ENCODE assay signal across 9 mouse cellular contexts in the genomic region with DNA sequence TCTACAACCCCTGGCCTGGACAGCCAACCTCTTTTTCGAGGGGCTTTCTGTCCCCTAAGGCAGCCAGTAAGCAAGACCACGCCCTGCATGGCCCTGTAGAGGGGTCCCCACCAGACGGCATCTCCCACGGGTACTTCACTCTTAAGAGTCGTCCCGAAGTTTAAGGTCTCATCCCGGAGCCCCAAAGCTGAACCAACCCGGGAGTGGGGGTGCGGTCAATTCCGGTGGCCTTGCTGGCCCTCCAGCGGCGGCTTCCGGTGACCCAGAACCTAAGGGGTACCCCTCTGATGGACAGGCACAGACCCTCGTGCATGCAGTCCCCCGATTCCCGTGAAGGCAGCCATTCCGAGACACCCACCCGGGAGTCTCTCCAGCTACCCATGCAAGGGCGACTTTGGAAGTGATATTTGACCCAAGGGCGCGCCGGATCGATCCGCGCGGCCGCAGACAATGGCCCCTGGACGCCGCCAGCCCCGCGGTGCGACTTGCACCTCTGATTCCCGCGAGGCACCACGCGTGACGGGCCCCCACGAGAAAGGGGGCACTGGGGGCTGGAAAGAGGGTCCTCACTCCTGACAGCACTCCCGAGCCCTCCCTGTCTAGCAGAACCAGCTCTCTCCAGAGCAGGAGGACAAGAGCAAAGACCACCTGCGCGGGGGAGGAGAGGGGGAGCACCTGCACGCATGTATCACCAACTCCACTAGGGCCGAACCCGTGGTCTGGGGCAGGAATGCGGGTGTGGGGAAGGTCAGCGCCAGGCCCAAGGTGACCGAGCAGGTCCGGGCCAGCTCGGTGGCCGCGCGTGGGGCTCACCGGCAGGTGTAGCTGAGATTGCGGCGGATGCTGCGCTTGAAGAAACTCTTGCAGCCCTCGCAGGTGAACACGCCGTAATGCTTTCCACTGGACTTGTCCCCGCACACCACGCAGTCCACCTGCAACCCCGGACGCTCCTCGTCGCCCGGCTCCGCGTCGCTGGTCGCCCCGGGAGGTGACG. TPM values are rescaled to one million over a fixed set of nuclear protein-coding genes. Genes with fewer than 3 reads are reported as not detected.
A peak's percentile ranks its signal among the peaks of the same experiment; 100 is the strongest.
DNase-seq lines count a peak whose midpoint lies in the region; ATAC-seq and TF ChIP-seq lines count a peak whose summit lies in the region.
"Had no signal": no experiment of that assay in that cellular context is flagged by ENCODE, and none has a peak within 500 bp of the region (broad histone marks: within the 10 kb centered on the region; RNA-seq: fewer than 3 reads in every experiment).

No protein-coding gene starts in this region.

- no peaks in the 10 kb centered on the region for H3K36me3 ChIP-seq in forebrain, postnatal 0 days (ENCODE audit: insufficient read depth)
- H3K36me3 ChIP-seq in kidney, embryonic 16.5 days (ENCODE audit: insufficient read depth, low read length): peaks cover 21% of the 10 kb centered on the region
- 0 out of 2 replicates have a peak, but pooled peaks cover 7% of the 10 kb centered on the region for H3K36me3 ChIP-seq in midbrain, embryonic 13.5 days

- H3K27ac ChIP-seq in forebrain, postnatal 0 days (ENCODE audit: low read depth, low read length): no peak overlapping the region
- peak overlapping the region; percentile 99 for H3K27ac ChIP-seq in kidney, embryonic 16.5 days (ENCODE audit: low read length)
- H3K27ac ChIP-seq in midbrain, embryonic 13.5 days: no peak overlapping the region

- no peak for TF ChIP-seq CTCF in forebrain, postnatal 0 days (IDR thresholded peaks at IDR 0.05; ENCODE audit: low read depth)

- DNase-seq in cerebellum, adult 11-12 months: peak; percentile 60
- no peak for DNase-seq in cerebellum, postnatal 4 days (ENCODE audit: low spot score in 2 of 2)
- peak; percentile 62 for DNase-seq in adrenal gland, postnatal 10 days
- DNase-seq in forebrain, postnatal 0 days: peak; percentile 10
- no peak for DNase-seq in urinary bladder, adult 18-20 months (ENCODE audit: low spot score in 2 of 2)
- DNase-seq in layer of hippocampus, postnatal 10 days (ENCODE audit: low spot score in 2 of 2): no peak

- H3K27me3 ChIP-seq in forebrain, postnatal 0 days (ENCODE audit: insufficient read depth, low read length): no peaks in the 10 kb centered on the region
- H3K27me3 ChIP-seq in kidney, embryonic 16.5 days (ENCODE audit: insufficient read depth, low read length): no peaks in the 10 kb centered on the region
- H3K27me3 ChIP-seq in midbrain, embryonic 13.5 days: peaks cover 16% of the 10 kb centered on the region; the same call in 1 of the 2 replicates

- H3K4me1 ChIP-seq in forebrain, postnatal 0 days (ENCODE audit: insufficient read depth): peaks cover 14% of the 10 kb centered on the region
- H3K4me1 ChIP-seq in kidney, embryonic 16.5 days (ENCODE audit: insufficient read depth, low read length): peaks cover 63% of the 10 kb centered on the region
- H3K4me1 ChIP-seq in midbrain, embryonic 13.5 days (replicated peaks): peaks cover 67% of the 10 kb centered on the region

- 4% methylated on average over 67 of the region's 72 CpGs for WGBS in forebrain, postnatal 0 days
- under 1% methylated on average over 72 of the region's 72 CpGs for WGBS in kidney, embryonic 16.5 days
- WGBS in midbrain, embryonic 13.5 days: under 1% methylated on average over 72 of the region's 72 CpGs

- H3K9ac ChIP-seq in forebrain, postnatal 0 days: peak overlapping the region; percentile 78
- peak overlapping the region; percentile 94 for H3K9ac ChIP-seq in kidney, embryonic 16.5 days (replicated peaks; ENCODE audit: low read length)
- peak overlapping the region; percentile 81 for H3K9ac ChIP-seq in midbrain, embryonic 13.5 days (replicated peaks)

- H3K4me3 ChIP-seq in forebrain, postnatal 0 days (ENCODE audit: low read depth, low read length): peak overlapping the region; percentile 76
- peak overlapping the region; percentile 75 for H3K4me3 ChIP-seq in kidney, embryonic 16.5 days (ENCODE audit: low read length)
- peak overlapping the region; percentile 75 for H3K4me3 ChIP-seq in midbrain, embryonic 13.5 days (replicated peaks)

- H3K9me3 ChIP-seq in forebrain, postnatal 0 days (ENCODE audit: low read length): no peaks in the 10 kb centered on the region
- H3K9me3 ChIP-seq in kidney, embryonic 16.5 days (ENCODE audit: low read length): no peaks in the 10 kb centered on the region
- H3K9me3 ChIP-seq in midbrain, embryonic 13.5 days: no peaks in the 10 kb centered on the region

- peak overlapping the region; percentile 98 for H3K4me2 ChIP-seq in forebrain, postnatal 0 days (ENCODE audit: low read depth)
- H3K4me2 ChIP-seq in kidney, embryonic 16.5 days (replicated peaks; ENCODE audit: low read depth, low read length): peak overlapping the region; percentile 94
- H3K4me2 ChIP-seq in midbrain, embryonic 13.5 days (replicated peaks): peak overlapping the region; percentile 99

- ATAC-seq in forebrain, postnatal 0 days: no peak
- ATAC-seq in kidney, embryonic 16.5 days (ENCODE audit: low FRiP score, low TSS enrichment): no peak
- ATAC-seq in midbrain, embryonic 13.5 days: no peak

RNA-seq across cellular contexts. Expression of a gene that starts 1.3 kb away (rescaled TPM):
- total RNA-seq in adrenal gland, postnatal 10 days (2021): 10 to 100 TPM; 70.5 to 80.8 TPM
- 59.0 and 63.9 TPM in 2 replicates for total RNA-seq in forebrain, postnatal 0 days (2014; rRNA removed)
- polyA plus RNA-seq in forebrain, postnatal 0 days (2015; fragmentation: Nextera tagmentation; extraction: Ambion mirVana): 26.0 and 28.9 TPM in 2 replicates
- polyA plus RNA-seq in kidney, embryonic 16.5 days (2015; fragmentation: Nextera tagmentation; extraction: Ambion mirVana): 65.4 and 82.9 TPM in 2 replicates
- 17.0 and 21.7 TPM in 2 replicates for polyA plus RNA-seq in midbrain, embryonic 13.5 days (2015; fragmentation: Nextera tagmentation; extraction: Ambion mirVana)
- total RNA-seq in layer of hippocampus, postnatal 10 days (2021): 10 to 100 TPM; 32.2 to 32.5 TPM

RNA-seq across cellular contexts. Expression of a gene that starts 9.4 kb away (rescaled TPM):
- 10 to 100 TPM; 15.7 to 19.9 TPM for total RNA-seq in adrenal gland, postnatal 10 days (2021)
- 14.3 and 16.2 TPM in 2 replicates for total RNA-seq in forebrain, postnatal 0 days (2014; rRNA removed)
- polyA plus RNA-seq in forebrain, postnatal 0 days (2015; fragmentation: Nextera tagmentation; extraction: Ambion mirVana): 5.2 and 6.6 TPM in 2 replicates
- 6.1 TPM in 2 replicates for polyA plus RNA-seq in kidney, embryonic 16.5 days (2015; fragmentation: Nextera tagmentation; extraction: Ambion mirVana)
- polyA plus RNA-seq in midbrain, embryonic 13.5 days (2015; fragmentation: Nextera tagmentation; extraction: Ambion mirVana): 4.9 and 5.3 TPM in 2 replicates
- total RNA-seq in layer of hippocampus, postnatal 10 days (2021): 10 to 100 TPM; 17.2 to 17.6 TPM

RNA-seq across cellular contexts. Expression of a gene that starts 13.8 kb away (rescaled TPM):
- total RNA-seq in adrenal gland, postnatal 10 days (2021): 100 to 1,000 TPM; 170 to 185 TPM
- 148 and 195 TPM in 2 replicates for total RNA-seq in forebrain, postnatal 0 days (2014; rRNA removed)
- 124 and 140 TPM in 2 replicates for polyA plus RNA-seq in forebrain, postnatal 0 days (2015; fragmentation: Nextera tagmentation; extraction: Ambion mirVana)
- polyA plus RNA-seq in kidney, embryonic 16.5 days (2015; fragmentation: Nextera tagmentation; extraction: Ambion mirVana): 109 and 111 TPM in 2 replicates
- polyA plus RNA-seq in midbrain, embryonic 13.5 days (2015; fragmentation: Nextera tagmentation; extraction: Ambion mirVana): 108 and 109 TPM in 2 replicates
- 100 to 1,000 TPM in 1 of 2 experiments, 10 to 100 TPM in 1; 97.9 to 108 TPM for total RNA-seq in layer of hippocampus, postnatal 10 days (2021)

RNA-seq across cellular contexts. Expression of a gene that starts 15.1 kb away (rescaled TPM):
- 10 to 100 TPM; 28.6 to 43.1 TPM for total RNA-seq in adrenal gland, postnatal 10 days (2021)
- 3.5 and 5.6 TPM in 2 replicates for total RNA-seq in forebrain, postnatal 0 days (2014; rRNA removed)
- 4.2 and 4.5 TPM in 2 replicates for polyA plus RNA-seq in forebrain, postnatal 0 days (2015; fragmentation: Nextera tagmentation; extraction: Ambion mirVana)
- polyA plus RNA-seq in kidney, embryonic 16.5 days (2015; fragmentation: Nextera tagmentation; extraction: Ambion mirVana): 29.8 and 31.2 TPM in 2 replicates
- 4.8 and 5.4 TPM in 2 replicates for polyA plus RNA-seq in midbrain, embryonic 13.5 days (2015; fragmentation: Nextera tagmentation; extraction: Ambion mirVana)
- total RNA-seq in layer of hippocampus, postnatal 10 days (2021): 1 to 10 TPM; 6.7 to 7.3 TPM
- total RNA-seq: hematopoietic stem cell, adult 5-6 weeks had no signal

RNA-seq across cellular contexts. Expression of a gene that starts 16.2 kb away (rescaled TPM):
- total RNA-seq in adrenal gland, postnatal 10 days (2021): 10 to 100 TPM; 85.4 to 97.4 TPM
- 87.2 and 94.0 TPM in 2 replicates for total RNA-seq in forebrain, postnatal 0 days (2014; rRNA removed)
- 98.9 and 107 TPM in 2 replicates for polyA plus RNA-seq in forebrain, postnatal 0 days (2015; fragmentation: Nextera tagmentation; extraction: Ambion mirVana)
- 116 and 120 TPM in 2 replicates for polyA plus RNA-seq in kidney, embryonic 16.5 days (2015; fragmentation: Nextera tagmentation; extraction: Ambion mirVana)
- polyA plus RNA-seq in midbrain, embryonic 13.5 days (2015; fragmentation: Nextera tagmentation; extraction: Ambion mirVana): 83.7 and 96.9 TPM in 2 replicates
- 10 to 100 TPM; 78.7 to 82.2 TPM for total RNA-seq in layer of hippocampus, postnatal 10 days (2021)

Comparison
In these comparisons a context has a peak if more than half of its experiments do, and no peak if none do; other contexts are left out.
1. DNase-seq: peak in cerebellum, adult 11-12 months (single experiment), adrenal gland, postnatal 10 days (single experiment) and forebrain, postnatal 0 days (single experiment); none in cerebellum, postnatal 4 days (0 of 2), urinary bladder, adult 18-20 months (0 of 2) and layer of hippocampus, postnatal 10 days (0 of 2).
2. Peak in every context shown above with its lines, with median percentiles within 50 percentile points of each other: H3K4me2 ChIP-seq, H3K4me3 ChIP-seq and H3K9ac ChIP-seq.